Mouse (Mus musculus) cerebellum, adult 2 months (tissue): ENCODE data around the gene Zdhhc3. TPM values are rescaled to one million over a fixed set of nuclear protein-coding genes. Genes with fewer than 3 reads are reported as not detected.

Experiments used
- DNase-seq, 2 experiments: peaks; one replicate each; pipeline ENCODE4 v3.0.0; 2021
- H3K27ac ChIP-seq: fragments of 200-500 bp; 2 replicates; pipeline ENCODE4 v1.5.1; 2012; ENCODE audit warnings: low read length, control low read depth, inconsistent platforms; ENCODE audit not compliant: insufficient read depth
- H3K27me3 ChIP-seq: fragments of 200-500 bp; 2 replicates; pipeline ENCODE4 v1.6.1; 2012; ENCODE audit warnings: inconsistent platforms, mild to moderate bottlenecking, low read length, moderate library complexity; ENCODE audit not compliant: control insufficient read depth, insufficient read depth
- H3K4me1 ChIP-seq: fragments of 200-500 bp; 2 replicates; pipeline ENCODE4 v1.6.1; 2011; ENCODE audit warnings: low read length; ENCODE audit not compliant: control insufficient read depth, insufficient read depth
- H3K4me3 ChIP-seq: fragments of 200-500 bp; replicated peaks from 2 replicates; pipeline ENCODE3; 2011; ENCODE audit warnings: mild to moderate bottlenecking, low read depth, low read length, control low read depth; ENCODE audit not compliant: insufficient read depth
- CTCF ChIP-seq: fragments of 200-500 bp; IDR thresholded peaks from 2 replicates; pipeline ENCODE4 v1.5.1; 2011; ENCODE audit warnings: low read depth, mild to moderate bottlenecking, control low read depth, low read length, moderate library complexity, borderline replicate concordance; ENCODE audit not compliant: insufficient read depth
- POLR2A ChIP-seq: fragments of 200-500 bp; IDR thresholded peaks from 2 replicates; pipeline ENCODE4 v1.6.1; 2011; ENCODE audit warnings: low read length, control low read depth, borderline replicate concordance; ENCODE audit not compliant: insufficient read depth
- WGBS: fragments of 180-500 bp; shearing (Covaris S2); methylation state at CpG from one replicate; pipeline ENCODE4 v1.1.7; 2018; 5-methylcytosine and 5-hydroxymethylcytosine counted together
- polyA plus RNA-seq: library from polyadenylated mRNA; depleted of rRNA; stranded (reverse); fragments of >200 nt; gene quantifications from 2 replicates; pipeline ENCODE4 v1.2.3, GENCODE M21; 2012

Gene Zdhhc3
- polyA plus RNA-seq, 1 experiment = 85.9 TPM

DNA sequence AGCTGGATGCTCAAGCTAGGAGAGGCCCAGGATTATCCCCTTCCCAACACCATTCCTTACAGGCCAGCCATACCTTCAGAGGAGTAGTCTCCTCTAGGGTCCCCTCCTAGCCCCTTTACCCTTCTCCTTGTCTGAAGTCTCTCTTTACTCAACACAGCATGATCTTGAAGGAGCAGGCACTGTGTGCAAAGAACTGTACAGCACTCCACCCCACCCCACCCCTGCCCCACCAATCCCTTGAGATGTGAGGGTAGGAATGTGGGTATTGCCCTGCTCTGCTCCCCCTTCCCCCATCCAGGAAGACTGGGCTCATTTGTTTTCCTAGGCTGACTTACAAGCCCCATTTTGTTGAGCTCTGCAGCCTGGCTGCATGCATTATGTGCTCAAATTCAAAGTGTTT, 8.6 kb downstream of the Zdhhc3 start:
- Histone ChIP-seq H3K27ac (no peak overlapping the region), H3K4me1 (no peaks in the 10 kb centered on the region), H3K27me3 (no peaks in the 10 kb centered on the region), H3K4me3 (no peak overlapping the region)
- DNase-seq = no peak
- TF ChIP-seq CTCF (no peak), POLR2A (no peak)

DNA sequence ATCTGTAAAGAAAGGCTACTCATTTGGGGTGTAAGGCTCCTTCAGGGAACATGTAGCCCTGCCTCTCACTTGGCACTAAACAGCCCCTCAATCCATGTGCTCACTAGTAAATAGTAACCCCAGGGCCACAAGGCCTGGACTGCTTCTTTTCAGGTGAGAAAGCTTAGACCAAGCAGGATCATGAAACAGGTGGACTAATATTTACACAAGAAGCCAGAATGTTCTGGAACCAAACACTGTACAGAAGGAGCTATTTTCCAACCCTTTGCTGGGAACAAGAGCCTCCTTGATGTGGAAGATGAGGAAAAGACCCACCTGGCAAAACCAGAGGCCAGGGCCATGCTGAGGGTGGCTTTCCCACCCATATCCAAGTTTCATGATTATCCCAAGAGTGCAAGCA, 9.6 kb downstream of the Zdhhc3 start:
- TF ChIP-seq POLR2A (no peak), CTCF (no peak)
- no peak for DNase-seq
- H3K27me3 ChIP-seq = no peaks in the 10 kb centered on the region
- no peak overlapping the region for H3K27ac ChIP-seq
- no peak overlapping the region for H3K4me3 ChIP-seq
- H3K4me1 ChIP-seq = no peaks in the 10 kb centered on the region

DNA sequence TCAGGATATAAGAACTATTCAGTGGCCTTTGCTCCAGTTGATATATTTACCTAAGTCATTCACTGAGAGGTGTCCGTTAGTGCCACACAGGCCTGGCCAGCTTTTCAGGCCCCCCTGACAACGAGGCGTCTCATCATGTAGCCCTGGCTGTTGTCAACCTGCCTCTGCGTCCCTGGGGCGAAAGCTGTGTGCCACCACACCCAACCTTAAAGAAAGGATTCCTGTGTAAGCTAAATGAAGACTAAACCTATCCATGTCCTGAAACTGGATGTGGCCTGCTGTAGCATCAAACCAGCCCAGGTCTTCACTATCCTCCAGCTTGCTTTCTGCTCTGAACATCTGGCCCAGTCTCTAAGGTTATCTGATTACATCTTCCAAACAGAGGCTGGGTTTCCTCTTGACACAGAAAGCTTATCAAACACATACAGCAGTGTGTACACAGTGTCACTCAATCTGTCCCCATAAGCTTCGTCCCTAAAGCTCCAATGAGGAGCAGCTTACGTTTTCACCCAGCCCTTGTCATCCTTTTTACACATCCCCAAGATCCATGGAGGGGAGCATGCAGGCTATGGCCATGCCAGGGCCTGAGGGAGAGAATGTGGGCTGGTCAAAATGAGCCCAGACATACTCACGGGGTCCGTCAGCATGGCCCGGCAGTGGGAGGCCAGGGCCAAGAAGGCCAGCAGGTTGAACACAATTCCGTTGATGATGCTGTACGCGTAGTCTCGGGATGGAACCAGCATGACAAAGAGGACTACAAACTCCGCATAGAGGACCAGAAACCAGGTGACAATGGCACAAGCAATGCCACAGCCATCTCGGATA, 13.2 kb downstream of the Zdhhc3 start:
- WGBS = 96% methylated on average over 16 of the region's 16 CpGs
- DNase-seq = no peak
- Histone ChIP-seq H3K4me1 (no peaks in the 10 kb centered on the region), H3K27ac (no peak overlapping the region), H3K27me3 (no peaks in the 10 kb centered on the region), H3K4me3 (no peak overlapping the region)
- no peak for TF ChIP-seq CTCF
- TF ChIP-seq POLR2A = no peak

DNA sequence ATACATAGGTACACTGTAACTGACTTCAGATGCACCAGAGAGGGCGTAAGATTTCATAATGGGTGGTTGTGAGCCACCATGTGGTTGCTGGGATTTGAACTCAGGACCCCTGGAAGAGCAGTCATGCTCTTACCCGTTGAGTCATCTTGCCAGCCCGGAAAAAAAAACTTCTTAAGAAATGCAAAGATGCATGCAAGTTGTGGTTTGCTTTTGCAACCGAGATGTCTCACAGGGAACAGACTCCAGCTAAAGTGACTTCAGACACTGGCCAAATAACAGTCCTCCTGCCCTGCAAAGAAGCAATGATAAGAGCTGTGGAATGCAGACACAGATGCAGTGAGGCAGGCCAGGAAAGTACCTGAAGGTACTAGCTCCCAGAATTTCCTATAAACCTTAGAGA, 22.2 kb downstream of the Zdhhc3 start:
- TF ChIP-seq POLR2A = no peak
- no peak for TF ChIP-seq CTCF
- 89% methylated on average over 4 of the region's 4 CpGs for WGBS

DNA sequence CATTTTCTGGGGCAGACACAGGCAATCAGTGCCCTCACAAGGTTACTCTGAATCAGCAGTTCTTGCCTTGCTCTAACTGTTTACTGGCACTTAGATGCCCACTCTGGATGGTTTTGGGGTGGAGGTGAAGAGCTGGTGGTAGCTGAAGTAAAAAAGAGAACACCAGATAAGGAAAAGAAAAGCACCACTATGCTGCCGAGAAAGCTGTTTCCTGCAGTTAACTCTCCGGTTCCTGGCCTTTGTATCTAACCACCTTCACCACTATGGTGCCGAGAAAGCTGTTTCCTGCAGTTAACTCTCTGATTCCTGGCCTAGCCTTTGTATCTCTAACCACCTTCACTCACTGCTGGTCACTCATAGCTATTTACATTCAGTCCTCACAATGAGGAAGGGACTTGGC, 25.4 kb downstream of the Zdhhc3 start:
- H3K4me1 ChIP-seq = no peaks in the 10 kb centered on the region
- TF ChIP-seq POLR2A (no peak), CTCF (no peak)
- no peak for DNase-seq
- H3K4me3 ChIP-seq = no peak overlapping the region
- H3K27ac ChIP-seq = no peak overlapping the region
- no peaks in the 10 kb centered on the region for H3K27me3 ChIP-seq
- WGBS = 76% methylated on average over 3 of the region's 3 CpGs

More for the DNA sequence above, 22.2 kb downstream of the Zdhhc3 start:
- H3K27me3 ChIP-seq = no peaks in the 10 kb centered on the region
- H3K4me1 ChIP-seq = no peaks in the 10 kb centered on the region
- H3K4me3 ChIP-seq = no peak overlapping the region
- H3K27ac ChIP-seq = no peak overlapping the region
- DNase-seq = no peak

DNA sequence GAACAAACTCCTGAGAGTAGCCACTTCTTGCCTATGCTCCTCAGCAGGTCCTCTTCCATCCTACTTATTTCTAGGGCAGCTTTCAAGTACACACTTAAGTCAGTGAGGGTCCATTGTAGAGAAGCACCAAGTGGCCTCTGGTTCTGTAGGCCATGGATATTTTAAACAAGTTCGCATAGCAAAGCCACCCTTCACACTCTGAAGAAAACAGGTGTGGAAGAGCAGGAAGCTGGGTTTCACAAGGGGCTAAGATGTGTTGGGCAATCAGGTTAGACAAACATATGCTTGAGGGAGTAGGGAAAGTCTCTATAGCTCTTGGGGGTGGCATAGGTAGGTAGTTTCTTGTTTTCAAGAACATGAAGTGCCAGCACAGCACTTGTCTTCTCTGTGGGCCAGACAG, 27.6 kb downstream of the Zdhhc3 start:
- TF ChIP-seq CTCF (no peak), POLR2A (no peak)
- WGBS = 89% methylated on average over 1 of the region's 1 CpGs
- H3K4me1 ChIP-seq = no peaks in the 10 kb centered on the region

DNA sequence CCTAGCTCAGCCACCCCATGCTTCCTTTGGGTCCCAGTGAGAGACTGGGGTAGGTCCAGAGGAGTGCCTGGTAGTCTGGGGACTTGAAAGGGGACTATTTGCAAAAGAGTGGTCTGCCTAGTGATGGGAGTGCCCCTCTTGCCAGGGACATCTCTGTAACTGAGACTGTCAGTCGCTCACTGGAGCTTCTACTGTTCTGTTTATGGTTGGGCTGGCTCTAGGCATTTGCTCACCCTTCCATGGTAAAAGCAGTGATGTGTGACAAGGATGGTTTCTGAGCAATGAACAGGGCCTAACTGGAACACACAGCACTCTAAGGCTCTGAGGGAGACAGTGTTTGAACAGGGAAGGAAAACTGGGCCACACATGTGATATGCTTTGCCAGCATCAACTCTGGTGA, 32.2 kb downstream of the Zdhhc3 start:
- WGBS = 33% methylated on average over 1 of the region's 1 CpGs
- DNase-seq = no peak
- H3K27ac ChIP-seq = no peak overlapping the region
- TF ChIP-seq CTCF (no peak), POLR2A (no peak)
- no peak overlapping the region for H3K4me3 ChIP-seq
- no peaks in the 10 kb centered on the region for H3K27me3 ChIP-seq
- H3K4me1 ChIP-seq = no peaks in the 10 kb centered on the region

More for the DNA sequence above, 27.6 kb downstream of the Zdhhc3 start:
- no peak overlapping the region for H3K4me3 ChIP-seq
- H3K27me3 ChIP-seq = no peaks in the 10 kb centered on the region
- no peak for DNase-seq
- no peak overlapping the region for H3K27ac ChIP-seq

DNA sequence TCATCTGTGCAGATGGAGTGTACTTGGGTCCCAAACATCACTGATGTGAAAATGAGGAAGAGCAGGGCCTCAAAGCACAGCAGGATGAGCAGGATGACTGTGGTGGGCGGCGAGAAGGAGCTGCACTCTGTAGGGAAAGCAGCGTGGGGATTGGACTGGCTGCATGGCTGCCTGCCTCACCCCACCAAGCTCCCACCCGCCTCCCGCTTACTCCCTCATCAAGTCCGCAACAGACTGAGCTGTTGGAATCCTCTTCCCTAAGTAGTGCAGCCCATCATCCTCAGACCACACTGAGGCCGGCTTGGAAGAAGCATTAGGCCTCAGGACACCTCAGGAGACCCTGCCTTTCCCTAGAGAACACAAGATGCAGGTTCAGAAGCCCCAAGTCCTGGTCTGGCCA, 32.6 kb downstream of the Zdhhc3 start:
- H3K27me3 ChIP-seq = no peaks in the 10 kb centered on the region
- WGBS = 90% methylated on average over 7 of the region's 7 CpGs
- TF ChIP-seq POLR2A = no peak
- TF ChIP-seq CTCF = no peak
- DNase-seq = no peak
- H3K27ac ChIP-seq = no peak overlapping the region
- H3K4me1 ChIP-seq = no peaks in the 10 kb centered on the region
- no peak overlapping the region for H3K4me3 ChIP-seq

DNA sequence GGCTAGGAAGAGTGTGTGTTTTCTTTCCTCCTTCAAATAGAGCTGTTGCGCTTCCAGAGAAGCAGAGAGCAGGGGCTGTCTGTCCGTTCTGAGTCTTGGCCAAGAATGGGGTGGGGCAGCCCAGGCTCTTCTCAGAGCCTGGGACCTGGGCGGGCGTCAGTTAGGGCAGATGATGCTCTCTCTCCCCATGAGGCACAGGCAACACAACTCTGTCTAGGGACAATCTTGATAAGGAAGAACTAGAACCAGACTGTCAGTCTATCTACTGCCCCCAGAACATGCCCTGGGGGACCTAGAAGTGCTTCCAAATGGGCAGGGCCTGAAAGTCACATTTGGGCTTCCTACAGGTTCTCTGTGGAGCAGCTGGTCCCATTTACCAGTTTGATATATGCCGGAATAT, 33.9 kb downstream of the Zdhhc3 start:
- Histone ChIP-seq H3K4me1 (no peaks in the 10 kb centered on the region), H3K27me3 (no peaks in the 10 kb centered on the region), H3K27ac (no peak overlapping the region), H3K4me3 (no peak overlapping the region)
- DNase-seq = no peak
- 70% methylated on average over 5 of the region's 5 CpGs for WGBS
- TF ChIP-seq CTCF (no peak), POLR2A (no peak)
